Mouse (Mus musculus): ENCODE data around the gene Ripor1. TPM values are rescaled to one million over a fixed set of nuclear protein-coding genes. Genes with fewer than 3 reads are reported as not detected.

The Ripor1 gene
- polyA plus RNA-seq, 1 experiment from 2014 or later: 23.6 TPM

DNA sequence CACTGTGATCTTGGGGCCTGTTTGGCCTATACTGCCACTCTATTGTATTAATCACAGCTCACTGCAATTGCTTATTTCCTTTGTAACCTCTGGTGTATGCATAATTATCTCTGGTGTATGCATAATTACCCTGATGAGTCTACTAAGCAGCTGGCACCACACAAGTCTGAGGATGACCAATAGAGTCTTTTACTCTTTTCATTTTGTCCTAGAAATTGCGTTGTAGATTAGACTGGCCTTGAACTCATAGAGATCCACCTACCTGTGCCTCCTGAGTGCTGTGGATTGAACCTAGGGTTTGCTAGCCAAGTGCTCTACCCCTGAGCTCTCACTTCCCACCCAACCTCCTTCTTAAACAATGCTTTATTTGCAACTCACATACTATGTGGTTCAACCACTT lies 21.0 kb downstream of the Ripor1 start:
- ATAC-seq (replicated peaks; ENCODE audit: insufficient number of reproducible peaks, low FRiP score, low TSS enrichment): no peak
- H3K36me3 ChIP-seq (ENCODE audit: control insufficient read depth, insufficient read depth, low read length): 0 out of 2 replicates have a peak, but pooled peaks cover 3% of the 10 kb centered on the region
- no peak overlapping the region for H3K4me2 ChIP-seq
- no peaks in the 10 kb centered on the region for H3K9me3 ChIP-seq (replicated peaks; ENCODE audit: control insufficient read depth, low read length)
- H3K27ac ChIP-seq (ENCODE audit: low read depth, low read length): no peak overlapping the region
- 79% methylated on average over 1 of the region's 1 CpGs for WGBS (ENCODE audit: insufficient replicate concordance)
- no peaks in the 10 kb centered on the region for H3K27me3 ChIP-seq (ENCODE audit: control insufficient read depth, insufficient read depth, low read length)
- peaks cover 13% of the 10 kb centered on the region for H3K4me1 ChIP-seq (ENCODE audit: control insufficient read depth, insufficient read depth, low read length)
- H3K9ac ChIP-seq (ENCODE audit: low read depth, low read length): no peak overlapping the region
- no peak overlapping the region for H3K4me3 ChIP-seq (ENCODE audit: low read depth, low read length)

DNA sequence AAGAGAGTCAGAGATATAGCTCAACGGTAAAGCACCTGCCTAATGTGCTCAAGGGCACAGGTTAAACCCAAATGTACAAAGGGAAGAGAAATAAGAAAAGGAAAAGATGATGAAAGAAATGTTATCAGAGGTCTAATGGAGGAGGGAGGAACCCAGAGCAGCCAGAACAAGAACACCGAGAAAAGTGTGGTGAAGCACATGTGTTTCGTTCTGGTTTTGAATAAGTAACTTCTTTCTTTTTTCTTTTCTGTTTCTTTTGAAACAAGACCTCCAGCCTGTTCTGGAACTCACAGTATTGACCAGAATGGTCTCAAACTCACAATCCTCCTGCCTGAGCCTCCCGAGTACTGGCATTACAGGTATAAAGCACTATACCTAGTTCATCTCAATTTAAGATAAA lies 24.3 kb downstream of the Ripor1 start:
- no peak overlapping the region for H3K4me3 ChIP-seq (ENCODE audit: low read depth, low read length)
- H3K9me3 ChIP-seq (replicated peaks; ENCODE audit: control insufficient read depth, low read length): no peaks in the 10 kb centered on the region
- no peak overlapping the region for H3K27ac ChIP-seq (ENCODE audit: low read depth, low read length)
- no peak overlapping the region for H3K9ac ChIP-seq (ENCODE audit: low read depth, low read length)
- no peaks in the 10 kb centered on the region for H3K36me3 ChIP-seq (ENCODE audit: control insufficient read depth, insufficient read depth, low read length)
- no peaks in the 10 kb centered on the region for H3K4me1 ChIP-seq (ENCODE audit: control insufficient read depth, insufficient read depth, low read length)
- no peak for ATAC-seq (replicated peaks; ENCODE audit: insufficient number of reproducible peaks, low FRiP score, low TSS enrichment)
- no peak overlapping the region for H3K4me2 ChIP-seq
- no peaks in the 10 kb centered on the region for H3K27me3 ChIP-seq (ENCODE audit: control insufficient read depth, insufficient read depth, low read length)
- WGBS (ENCODE audit: insufficient replicate concordance): 89% methylated on average over 4 of the region's 4 CpGs

DNA sequence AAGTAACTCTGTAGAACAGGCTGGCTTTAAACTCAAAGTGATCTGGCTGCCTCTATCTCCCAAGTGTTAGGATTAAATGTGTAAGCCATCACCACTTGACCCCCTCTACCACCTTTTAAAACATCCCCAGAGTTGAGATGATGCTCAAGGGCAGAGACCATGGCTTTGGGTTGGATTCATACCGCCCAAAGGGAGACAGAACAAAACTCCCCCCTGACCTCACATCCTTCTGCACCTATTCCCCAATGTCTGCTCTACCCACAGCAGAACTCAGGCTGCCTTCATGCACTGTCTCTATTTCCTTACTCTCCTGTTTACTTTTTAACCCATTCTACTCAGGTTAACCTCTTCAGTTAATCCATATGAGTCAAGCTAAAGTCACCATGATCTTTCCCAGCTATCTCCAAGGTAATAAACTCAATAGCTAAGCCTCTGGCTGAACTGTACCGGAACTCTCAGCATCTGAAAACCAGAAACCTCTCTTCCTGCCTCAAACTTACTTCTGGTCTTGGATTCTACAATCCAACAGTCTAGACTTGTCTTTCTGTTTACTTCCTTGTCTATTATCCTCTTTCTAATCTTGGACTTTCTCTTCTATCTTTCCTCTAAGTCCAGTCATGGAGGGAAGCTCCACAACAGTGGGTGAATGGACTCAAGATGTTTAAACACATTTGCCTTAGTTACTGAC lies 29.9 kb downstream of the Ripor1 start:
- Histone ChIP-seq H3K27ac (ENCODE audit: low read depth, low read length) (no peak overlapping the region), H3K4me3 (ENCODE audit: low read depth, low read length) (peak overlapping the region; percentile 95), H3K9ac (ENCODE audit: low read depth, low read length) (peak overlapping the region; percentile 100; the same call in 1 of the 2 replicates), H3K27me3 (ENCODE audit: control insufficient read depth, insufficient read depth, low read length) (no peaks in the 10 kb centered on the region), H3K36me3 (ENCODE audit: control insufficient read depth, insufficient read depth, low read length) (no peaks in the 10 kb centered on the region), H3K4me1 (ENCODE audit: control insufficient read depth, insufficient read depth, low read length) (peaks cover 4% of the 10 kb centered on the region), H3K9me3 (replicated peaks; ENCODE audit: control insufficient read depth, low read length) (no peaks in the 10 kb centered on the region), H3K4me2 (peak overlapping the region; percentile 74)
- ATAC-seq (replicated peaks; ENCODE audit: insufficient number of reproducible peaks, low FRiP score, low TSS enrichment): no peak
- 87% methylated on average over 2 of the region's 2 CpGs for WGBS (ENCODE audit: insufficient replicate concordance)

DNA sequence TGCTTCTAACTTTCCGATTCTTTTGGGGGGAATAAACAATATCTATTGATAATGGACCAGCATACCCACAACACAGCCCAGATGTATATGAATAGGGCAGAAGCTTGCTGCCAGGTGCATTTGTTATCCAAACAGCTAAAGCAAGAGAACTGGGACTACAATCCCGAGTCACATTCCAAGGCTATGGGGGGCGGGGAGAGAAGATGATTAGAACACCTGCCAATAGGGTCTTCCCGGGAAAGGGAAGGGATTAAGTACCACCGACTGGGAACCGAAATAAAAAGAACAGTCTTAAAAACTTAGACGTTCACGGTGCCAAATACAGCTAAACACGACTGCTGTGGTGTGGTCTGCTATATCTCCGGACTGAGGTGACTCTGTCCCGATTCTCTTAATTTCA lies 30.4 kb downstream of the Ripor1 start:
- Histone ChIP-seq H3K4me3 (ENCODE audit: low read depth, low read length) (peak overlapping the region; percentile 95), H3K4me2 (peak overlapping the region; percentile 74), H3K9ac (ENCODE audit: low read depth, low read length) (peak overlapping the region; percentile 100), H3K9me3 (replicated peaks; ENCODE audit: control insufficient read depth, low read length) (no peaks in the 10 kb centered on the region), H3K27me3 (ENCODE audit: control insufficient read depth, insufficient read depth, low read length) (no peaks in the 10 kb centered on the region), H3K4me1 (ENCODE audit: control insufficient read depth, insufficient read depth, low read length) (peaks cover 4% of the 10 kb centered on the region), H3K36me3 (ENCODE audit: control insufficient read depth, insufficient read depth, low read length) (no peaks in the 10 kb centered on the region), H3K27ac (ENCODE audit: low read depth, low read length) (peak overlapping the region; percentile 100; the same call in 1 of the 2 replicates)
- WGBS (ENCODE audit: insufficient replicate concordance): 5% methylated on average over 11 of the region's 11 CpGs
- no peak for ATAC-seq (replicated peaks; ENCODE audit: insufficient number of reproducible peaks, low FRiP score, low TSS enrichment)

DNA sequence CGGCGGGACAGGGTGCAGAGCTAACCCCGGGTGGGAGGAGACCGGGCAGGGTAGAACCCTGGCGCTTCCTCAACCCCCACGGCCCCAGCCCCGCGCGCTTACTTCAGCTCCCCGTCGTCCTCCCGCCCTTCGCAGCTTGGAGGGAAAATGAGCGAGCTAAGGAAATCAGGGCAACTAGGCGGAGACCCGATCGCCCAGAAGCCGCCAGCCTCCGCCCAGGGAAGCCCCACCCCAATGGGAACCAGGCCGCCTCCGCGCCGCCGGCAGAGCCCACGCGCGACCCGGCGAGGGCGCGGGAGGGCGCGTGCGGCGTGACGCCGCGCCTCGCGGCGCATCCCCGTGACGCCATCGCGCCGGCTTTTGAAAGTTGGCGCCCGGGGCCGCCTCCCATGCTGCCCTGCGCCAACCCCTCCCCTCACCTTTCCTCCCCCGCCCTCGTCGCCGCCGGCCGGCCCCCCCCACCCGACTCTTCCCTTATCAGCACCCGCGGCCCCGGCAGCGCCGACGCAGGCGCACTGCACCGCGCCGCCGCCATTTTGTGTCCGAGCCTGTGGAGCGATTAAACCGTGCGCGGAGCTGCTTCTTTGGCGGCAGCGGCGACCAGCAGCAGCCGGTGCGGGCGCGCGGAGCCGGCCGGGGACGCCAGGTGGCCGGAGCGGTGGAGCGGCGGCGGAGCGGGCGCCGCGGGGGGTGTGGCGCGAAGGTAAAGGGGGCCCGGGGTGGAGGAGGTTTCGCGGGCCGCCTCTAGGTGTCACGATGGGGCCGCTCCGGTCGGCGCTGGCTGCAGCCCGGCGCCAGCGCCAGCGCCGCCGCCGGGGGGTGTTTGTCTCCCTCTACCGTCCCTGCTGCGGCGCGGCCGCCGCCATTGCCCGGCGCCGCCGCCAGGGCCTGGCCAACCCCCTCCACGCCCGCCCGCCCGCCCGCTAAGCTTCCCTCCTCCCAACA lies 31.2 kb downstream of the Ripor1 start, which contains the start of gene Ctcf:
Gene Ctcf (plus strand): TSS at position 551 of the 945 bp plus-strand sequence.
- peak within 1 kb of the TSS; percentile 74 for H3K4me2 ChIP-seq
- H3K9me3 ChIP-seq (replicated peaks; ENCODE audit: control insufficient read depth, low read length): no peaks in the 10 kb centered on the region
- H3K36me3 ChIP-seq (ENCODE audit: control insufficient read depth, insufficient read depth, low read length): no peaks in the 10 kb centered on the region
- under 1% methylated on average over 90 of the region's 126 CpGs for WGBS (ENCODE audit: insufficient replicate concordance)
- peak; percentile 90 for ATAC-seq (replicated peaks; ENCODE audit: insufficient number of reproducible peaks, low FRiP score, low TSS enrichment)
- no peaks in the 10 kb centered on the region for H3K27me3 ChIP-seq (ENCODE audit: control insufficient read depth, insufficient read depth, low read length)
- H3K27ac ChIP-seq (ENCODE audit: low read depth, low read length): peak within 1 kb of the TSS; percentile 100
- peak within 1 kb of the TSS; percentile 95 for H3K4me3 ChIP-seq (ENCODE audit: low read depth, low read length)
- peak within 1 kb of the TSS; percentile 100 for H3K9ac ChIP-seq (ENCODE audit: low read depth, low read length)
- H3K4me1 ChIP-seq (ENCODE audit: control insufficient read depth, insufficient read depth, low read length): peaks cover 4% of the 10 kb centered on the region

DNA sequence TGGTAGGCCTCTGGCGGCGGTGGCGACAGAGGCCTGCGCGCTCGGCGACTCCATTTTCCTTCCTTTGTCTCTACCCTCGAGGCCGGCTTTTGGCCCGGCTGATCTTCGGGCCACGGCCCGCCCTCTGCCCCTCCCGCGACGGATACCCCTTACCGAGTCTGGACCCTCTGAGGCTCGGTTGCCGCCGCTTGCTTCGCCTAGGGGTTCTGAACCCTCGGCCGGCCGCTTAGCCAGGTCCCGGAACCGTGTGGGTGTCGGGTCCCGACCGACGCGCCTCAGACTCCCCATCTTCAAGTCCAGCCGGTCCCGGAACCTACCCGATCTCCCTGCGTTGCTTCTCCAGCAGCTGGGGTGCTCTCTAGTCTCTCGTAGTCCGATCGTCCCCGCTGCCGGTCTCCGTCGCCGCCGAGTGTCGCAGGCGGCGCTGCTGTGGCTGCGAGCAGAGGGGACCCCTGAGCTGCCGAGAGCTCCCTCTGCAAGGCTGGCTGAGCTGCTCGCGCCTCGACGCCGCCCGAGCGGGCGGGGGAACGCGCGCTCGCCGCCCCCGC lies 32.0 kb downstream of the Ripor1 start, which contains the start of gene Agrp:
Gene Agrp (minus strand): TSS at position 431 of the 548 bp plus-strand sequence.
- no peaks in the 10 kb centered on the region for H3K27me3 ChIP-seq (ENCODE audit: control insufficient read depth, insufficient read depth, low read length)
- WGBS (ENCODE audit: insufficient replicate concordance): 0% methylated on average over 51 of the region's 63 CpGs

DNA sequence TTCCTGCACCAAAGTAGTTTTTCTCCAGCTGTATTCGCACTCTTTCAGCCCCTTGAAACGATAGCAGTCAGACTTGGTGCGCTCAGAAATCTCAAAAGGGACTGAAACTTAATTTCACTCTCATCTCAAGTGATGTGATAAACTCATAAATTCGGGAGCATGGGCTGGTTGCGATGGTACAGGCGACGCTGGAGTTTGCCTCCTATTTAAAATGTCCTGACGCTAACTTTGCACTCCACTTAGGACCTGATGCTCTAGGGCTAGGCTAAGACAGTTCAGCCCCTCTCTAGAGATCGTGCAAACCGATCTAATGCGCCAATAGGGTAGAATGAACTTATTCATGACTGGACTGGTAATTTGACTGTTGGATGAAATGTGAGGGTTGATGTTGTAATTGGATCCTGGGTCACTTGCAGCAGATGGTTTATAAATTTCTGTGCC lies 32.6 kb downstream of the Ripor1 start:
- H3K36me3 ChIP-seq (ENCODE audit: control insufficient read depth, insufficient read depth, low read length): no peaks in the 10 kb centered on the region
- H3K4me2 ChIP-seq: peak overlapping the region; percentile 74
- no peak for ATAC-seq (replicated peaks; ENCODE audit: insufficient number of reproducible peaks, low FRiP score, low TSS enrichment)
- peaks cover 4% of the 10 kb centered on the region for H3K4me1 ChIP-seq (ENCODE audit: control insufficient read depth, insufficient read depth, low read length)
- H3K9ac ChIP-seq (ENCODE audit: low read depth, low read length): peak overlapping the region; percentile 100
- H3K27me3 ChIP-seq (ENCODE audit: control insufficient read depth, insufficient read depth, low read length): no peaks in the 10 kb centered on the region
- H3K27ac ChIP-seq (ENCODE audit: low read depth, low read length): peak overlapping the region; percentile 100
- WGBS (ENCODE audit: insufficient replicate concordance): 1% methylated on average over 11 of the region's 11 CpGs
- peak overlapping the region; percentile 95 for H3K4me3 ChIP-seq (ENCODE audit: low read depth, low read length)
- H3K9me3 ChIP-seq (replicated peaks; ENCODE audit: control insufficient read depth, low read length): no peaks in the 10 kb centered on the region

More for the DNA sequence above, 32.0 kb downstream of the Ripor1 start, which contains the start of gene Agrp:
- Histone ChIP-seq H3K9me3 (replicated peaks; ENCODE audit: control insufficient read depth, low read length) (no peaks in the 10 kb centered on the region), H3K9ac (ENCODE audit: low read depth, low read length) (peak within 1 kb of the TSS; percentile 100), H3K4me2 (peak within 1 kb of the TSS; percentile 74), H3K27ac (ENCODE audit: low read depth, low read length) (peak within 1 kb of the TSS; percentile 100), H3K4me3 (ENCODE audit: low read depth, low read length) (peak within 1 kb of the TSS; percentile 95), H3K36me3 (ENCODE audit: control insufficient read depth, insufficient read depth, low read length) (no peaks in the 10 kb centered on the region), H3K4me1 (ENCODE audit: control insufficient read depth, insufficient read depth, low read length) (peaks cover 4% of the 10 kb centered on the region)
- no peak for ATAC-seq (replicated peaks; ENCODE audit: insufficient number of reproducible peaks, low FRiP score, low TSS enrichment)

DNA sequence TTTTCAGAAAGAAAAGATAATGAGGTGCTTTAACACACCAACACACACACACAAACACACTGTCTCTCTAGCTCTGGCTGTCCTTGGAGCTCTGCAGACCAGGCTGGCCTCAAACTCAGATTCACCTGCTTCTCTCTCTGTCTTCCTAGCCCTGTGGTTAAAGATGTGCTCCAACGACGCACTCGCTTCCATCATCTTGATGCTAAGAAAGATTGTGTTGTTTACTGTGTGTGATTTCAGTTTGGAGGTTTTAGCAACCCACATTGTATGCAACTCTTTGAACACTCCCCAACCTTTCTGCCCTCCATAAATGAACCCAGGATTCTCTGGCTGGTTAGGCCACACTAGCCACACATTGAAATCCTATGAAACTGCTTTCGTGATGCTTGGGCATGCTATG lies 33.5 kb downstream of the Ripor1 start:
- WGBS (ENCODE audit: insufficient replicate concordance): 92% methylated on average over 4 of the region's 4 CpGs
- no peak for ATAC-seq (replicated peaks; ENCODE audit: insufficient number of reproducible peaks, low FRiP score, low TSS enrichment)
- Histone ChIP-seq H3K4me2 (peak overlapping the region; percentile 74), H3K9ac (ENCODE audit: low read depth, low read length) (no peak overlapping the region), H3K4me3 (ENCODE audit: low read depth, low read length) (peak overlapping the region; percentile 95), H3K36me3 (ENCODE audit: control insufficient read depth, insufficient read depth, low read length) (no peaks in the 10 kb centered on the region), H3K4me1 (ENCODE audit: control insufficient read depth, insufficient read depth, low read length) (peaks cover 4% of the 10 kb centered on the region), H3K9me3 (replicated peaks; ENCODE audit: control insufficient read depth, low read length) (no peaks in the 10 kb centered on the region), H3K27me3 (ENCODE audit: control insufficient read depth, insufficient read depth, low read length) (no peaks in the 10 kb centered on the region), H3K27ac (ENCODE audit: low read depth, low read length) (no peak overlapping the region)
